Mouse (Mus musculus): ENCODE measurements around the gene Pcmtd2.
"Not testable (repeated sequence)": the region's sequence is repeated elsewhere in the genome, so short reads cannot be mapped to it uniquely, and the experiment has no call there.

DNA sequence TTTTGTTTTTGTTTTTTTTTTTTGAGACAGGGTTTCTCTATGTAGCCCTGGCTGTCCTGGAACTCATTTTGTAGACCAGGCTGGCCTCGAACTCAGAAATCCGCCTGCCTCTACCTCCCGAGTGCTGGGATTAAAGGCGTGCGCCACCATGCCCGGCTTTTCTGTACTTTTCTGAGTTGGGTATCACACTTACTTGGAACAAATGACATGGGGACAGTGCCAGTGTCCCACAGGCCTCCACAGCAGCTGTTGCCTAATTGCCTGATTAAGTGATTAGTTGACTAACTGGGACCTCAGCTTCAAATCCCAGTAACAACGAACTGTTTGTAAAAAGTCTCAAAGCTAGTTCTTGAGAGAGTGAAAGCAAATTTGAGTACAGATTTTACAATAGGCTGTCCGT, 44.5 kb upstream of the Pcmtd2 start:
- not testable (repeated sequence) for TF ChIP-seq CTCF (IDR thresholded peaks at IDR 0.05; ENCODE audit: borderline replicate concordance, insufficient read depth, low read length); POLR2A (IDR thresholded peaks at IDR 0.05; ENCODE audit: low read depth, low read length)

Data from embryonic fibroblast, embryonic 13.5 days (primary cell).